Mouse (Mus musculus) gastrocnemius, adult 18-20 months (tissue): Measurements from ENCODE around the gene Six3. TPM values are rescaled to one million over a fixed set of nuclear protein-coding genes. Genes with fewer than 3 reads are reported as not detected.

ENCODE experiments used
- DNase-seq: peaks from one replicate; pipeline ENCODE4 v3.0.0; 2021; ENCODE audit warnings: low spot score
- total RNA-seq, 2 experiments: library from RNA; stranded (reverse); gene quantifications; 2 replicates each; pipeline ENCODE4 v1.2.3; 2021

Gene Six3
- total RNA-seq, 2 experiments from 2014 or later, result not detected

- no peak for DNase-seq
Measured at GRCm38 (mm10) chr17:85624981-85625940, 11.9 kb downstream of the Six3 start.

GRCm38 (mm10) chr17:85626091-85626860 lies 12.9 kb downstream of the Six3 start:
- DNase-seq, result no peak

- DNase-seq, result no peak
Measured at GRCm38 (mm10) chr17:85627751-85628150, 14.3 kb downstream of the Six3 start.

- DNase-seq, result no peak
Measured at GRCm38 (mm10) chr17:85628811-85629210, 15.4 kb downstream of the Six3 start.

- DNase-seq, result no peak
Measured at GRCm38 (mm10) chr17:85629396-85629795, 16.0 kb downstream of the Six3 start.

- DNase-seq, result no peak
Measured at GRCm38 (mm10) chr17:85630296-85631050, 17.1 kb downstream of the Six3 start.

- no peak for DNase-seq
Measured at GRCm38 (mm10) chr17:85631106-85631505, 17.7 kb downstream of the Six3 start.

GRCm38 (mm10) chr17:85633619-85634018 lies 20.2 kb downstream of the Six3 start:
- peak; percentile 66 for DNase-seq

GRCm38 (mm10) chr17:85637876-85638275 lies 24.5 kb downstream of the Six3 start:
- DNase-seq, result no peak

- no peak for DNase-seq
Measured at GRCm38 (mm10) chr17:85645312-85645711, 31.9 kb downstream of the Six3 start.

GRCm38 (mm10) chr17:85645718-85646665 lies 32.6 kb downstream of the Six3 start:
- peak; percentile 27 for DNase-seq

- DNase-seq, result no peak
Measured at GRCm38 (mm10) chr17:85660016-85660415, 46.6 kb downstream of the Six3 start.

GRCm38 (mm10) chr17:85661521-85661920 lies 48.1 kb downstream of the Six3 start:
- DNase-seq, result no peak

- no peak for DNase-seq
Measured at GRCm38 (mm10) chr17:85664202-85664601, 50.8 kb downstream of the Six3 start.

- DNase-seq, result peak; percentile 80
Measured at GRCm38 (mm10) chr17:85664618-85665320, 51.4 kb downstream of the Six3 start.

Other genes with a start within 250 kb of the Six3 start
- 10 to 100 TPM; 16.8 to 22.2 TPM for gene Six2, start 74.7 kb downstream of the Six3 start, total RNA-seq